Mouse (Mus musculus): Measurements from ENCODE around the gene B4galnt1.

DNA sequence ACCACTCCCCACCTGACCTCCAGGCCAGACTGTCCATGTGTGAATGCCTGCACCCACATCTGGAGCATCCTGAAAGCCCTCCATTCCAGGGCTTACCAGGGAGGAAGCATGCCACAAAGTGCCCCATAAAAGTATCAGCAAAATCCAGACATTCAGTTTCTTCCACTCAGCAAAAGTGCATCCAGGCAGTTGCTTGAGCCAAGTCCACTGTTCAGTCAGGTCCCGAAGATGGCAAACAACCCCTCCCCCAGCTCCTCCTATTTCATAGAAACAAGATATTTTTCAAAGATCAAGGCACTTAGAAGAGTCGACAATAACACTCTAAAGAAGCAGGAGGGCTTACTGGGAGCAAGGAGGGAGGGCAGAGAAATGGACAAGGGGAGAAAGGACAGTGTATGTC, 33.5 kb downstream of the B4galnt1 start:
- no peak for TF ChIP-seq POLR2A (IDR thresholded peaks at IDR 0.05; ENCODE audit: insufficient read depth, low read depth, low read length)
- TF ChIP-seq EP300 (IDR thresholded peaks at IDR 0.05; ENCODE audit: insufficient read depth, low read depth, low read length): no peak
- TF ChIP-seq CTCF (IDR thresholded peaks at IDR 0.05): no peak
